Mouse (Mus musculus) heart, embryonic 13.5 days (tissue): ENCODE results near the gene Rasgef1b. TPM values are rescaled to one million over a fixed set of nuclear protein-coding genes. Genes with fewer than 3 reads are reported as not detected.

Source experiments
- ATAC-seq: fragments of 200-750 bp; cut with Nextera tagmentation; 2 replicates; pipeline ENCODE4 v1.8.0; 2017; ENCODE audit warnings: moderate TSS enrichment; ENCODE audit not compliant: insufficient number of reproducible peaks, low FRiP score, low TSS enrichment; ENCODE audit errors: extremely low read depth
- H3K27ac ChIP-seq: fragments of 300-500 bp; sonication (generic); replicated peaks from 2 replicates; pipeline ENCODE4 v1.5.1; 2015; ENCODE audit warnings: moderate library complexity, mild to moderate bottlenecking, inconsistent platforms
- H3K27me3 ChIP-seq: fragments of 300-500 bp; sonication (generic); replicated peaks from 2 replicates; pipeline ENCODE4 v1.6.1; 2015; ENCODE audit warnings: mild to moderate bottlenecking, inconsistent platforms
- H3K36me3 ChIP-seq: fragments of 300-500 bp; sonication (generic); 2 replicates; pipeline ENCODE4 v1.6.1; 2015; ENCODE audit warnings: mild to moderate bottlenecking, inconsistent platforms
- H3K4me1 ChIP-seq: fragments of 300-500 bp; sonication (generic); 2 replicates; pipeline ENCODE4 v1.6.1; 2015; ENCODE audit warnings: inconsistent platforms
- H3K4me2 ChIP-seq: fragments of 300-500 bp; sonication (generic); 2 replicates; pipeline ENCODE4 v1.6.1; 2015; ENCODE audit warnings: inconsistent platforms, mild to moderate bottlenecking, moderate library complexity
- H3K4me3 ChIP-seq: fragments of 300-500 bp; sonication (generic); 2 replicates; pipeline ENCODE4 v1.5.1; 2015; ENCODE audit warnings: moderate library complexity, mild to moderate bottlenecking, inconsistent platforms
- H3K9ac ChIP-seq: fragments of 300-500 bp; sonication (generic); 2 replicates; pipeline ENCODE4 v1.6.1; 2015; ENCODE audit warnings: inconsistent platforms, mild to moderate bottlenecking, moderate library complexity
- H3K9me3 ChIP-seq: fragments of 300-500 bp; sonication (generic); 2 replicates; pipeline ENCODE4 v1.6.1; 2016; ENCODE audit warnings: inconsistent platforms
- WGBS: fragments of 180-500 bp; shearing (Covaris S2); methylation state at CpG from one replicate; pipeline ENCODE4 v1.1.7; 2015; ENCODE audit warnings: mixed read lengths; 5-methylcytosine and 5-hydroxymethylcytosine counted together
- polyA plus RNA-seq: library from polyadenylated mRNA; unstranded; fragments of >200 nt; fragmentation: Nextera tagmentation; extraction: Ambion mirVana; gene quantifications from 2 replicates; pipeline ENCODE4 v1.2.1, GENCODE M21; 2015

Rasgef1b gene
- polyA plus RNA-seq, 1 experiment from 2014 or later: 36.7 TPM

GRCm38 (mm10) chr5:99381639-99382038, 347.2 kb downstream of the Rasgef1b start:
- Histone ChIP-seq H3K27ac (no peak overlapping the region), H3K27me3 (no peaks in the 10 kb centered on the region), H3K4me3 (no peak overlapping the region), H3K4me1 (peaks cover 29% of the 10 kb centered on the region), H3K36me3 (no peaks in the 10 kb centered on the region), H3K4me2 (no peak overlapping the region), H3K9me3 (no peaks in the 10 kb centered on the region), H3K9ac (no peak overlapping the region)
- ATAC-seq: no peak
- WGBS: 77% methylated on average over 2 of the region's 2 CpGs

GRCm38 (mm10) chr5:99380882-99381281, 348.0 kb downstream of the Rasgef1b start:
- H3K4me3 ChIP-seq: no peak overlapping the region
- no peaks in the 10 kb centered on the region for H3K27me3 ChIP-seq
- H3K4me2 ChIP-seq: no peak overlapping the region
- ATAC-seq: no peak
- H3K9me3 ChIP-seq: no peaks in the 10 kb centered on the region
- H3K4me1 ChIP-seq: peaks cover 29% of the 10 kb centered on the region
- 76% methylated on average over 9 of the region's 9 CpGs for WGBS
- no peak overlapping the region for H3K9ac ChIP-seq
- no peaks in the 10 kb centered on the region for H3K36me3 ChIP-seq
- H3K27ac ChIP-seq: no peak overlapping the region

- peak overlapping the region; percentile 47 for H3K4me2 ChIP-seq
- H3K27me3 ChIP-seq: no peaks in the 10 kb centered on the region
- WGBS: 8% methylated on average over 12 of the region's 12 CpGs
- H3K27ac ChIP-seq: 0 out of 2 replicates have a peak overlapping the region, but pooled peaks have one; percentile 17
- no peak overlapping the region for H3K4me3 ChIP-seq
- H3K4me1 ChIP-seq: peaks cover 29% of the 10 kb centered on the region
- no peaks in the 10 kb centered on the region for H3K9me3 ChIP-seq
- H3K9ac ChIP-seq: peak overlapping the region; percentile 6; the same call in 1 of the 2 replicates
- H3K36me3 ChIP-seq: no peaks in the 10 kb centered on the region
- no peak for ATAC-seq
These were observed 348.7 kb downstream of the Rasgef1b start for GRCm38 (mm10) chr5:99380166-99380565.

- Histone ChIP-seq H3K27ac (no peak overlapping the region), H3K27me3 (no peaks in the 10 kb centered on the region), H3K4me1 (peaks cover 29% of the 10 kb centered on the region), H3K4me2 (no peak overlapping the region), H3K9me3 (no peaks in the 10 kb centered on the region), H3K36me3 (no peaks in the 10 kb centered on the region), H3K9ac (no peak overlapping the region), H3K4me3 (no peak overlapping the region)
- WGBS: 83% methylated on average over 11 of the region's 11 CpGs
- no peak for ATAC-seq
These were observed 350.2 kb downstream of the Rasgef1b start for GRCm38 (mm10) chr5:99378437-99379226.

GRCm38 (mm10) chr5:99375725-99376124, 353.1 kb downstream of the Rasgef1b start:
- ATAC-seq: no peak
- H3K4me2 ChIP-seq: no peak overlapping the region
- H3K27me3 ChIP-seq: no peaks in the 10 kb centered on the region
- H3K4me1 ChIP-seq: peaks cover 33% of the 10 kb centered on the region
- H3K36me3 ChIP-seq: no peaks in the 10 kb centered on the region
- WGBS: 49% methylated on average over 7 of the region's 7 CpGs
- peak overlapping the region; percentile 65 for H3K27ac ChIP-seq
- H3K9ac ChIP-seq: no peak overlapping the region
- no peak overlapping the region for H3K4me3 ChIP-seq
- no peaks in the 10 kb centered on the region for H3K9me3 ChIP-seq

- Histone ChIP-seq H3K4me2 (no peak overlapping the region), H3K4me3 (no peak overlapping the region), H3K4me1 (peaks cover 21% of the 10 kb centered on the region), H3K27ac (0 out of 2 replicates have a peak overlapping the region, but pooled peaks have one; percentile 65), H3K36me3 (no peaks in the 10 kb centered on the region), H3K27me3 (no peaks in the 10 kb centered on the region), H3K9me3 (no peaks in the 10 kb centered on the region), H3K9ac (no peak overlapping the region)
- WGBS: 88% methylated on average over 6 of the region's 6 CpGs
- ATAC-seq: no peak
These were observed 354.4 kb downstream of the Rasgef1b start for GRCm38 (mm10) chr5:99374460-99374859.

- ATAC-seq: peak; percentile 42; the same call in 1 of the 2 replicates
- Histone ChIP-seq H3K9ac (no peak overlapping the region), H3K27ac (peak overlapping the region; percentile 65; the same call in 1 of the 2 replicates), H3K4me2 (no peak overlapping the region), H3K4me3 (no peak overlapping the region), H3K9me3 (no peaks in the 10 kb centered on the region), H3K27me3 (no peaks in the 10 kb centered on the region), H3K36me3 (no peaks in the 10 kb centered on the region), H3K4me1 (peaks cover 17% of the 10 kb centered on the region)
- 47% methylated on average over 8 of the region's 8 CpGs for WGBS
These were observed 355.2 kb downstream of the Rasgef1b start for GRCm38 (mm10) chr5:99373570-99374151.

- ATAC-seq: no peak
- peaks cover 7% of the 10 kb centered on the region for H3K4me1 ChIP-seq
- no peak overlapping the region for H3K27ac ChIP-seq
- no peak overlapping the region for H3K4me3 ChIP-seq
- WGBS: 55% methylated on average over 5 of the region's 5 CpGs
- no peak overlapping the region for H3K9ac ChIP-seq
- H3K9me3 ChIP-seq: no peaks in the 10 kb centered on the region
- H3K36me3 ChIP-seq: no peaks in the 10 kb centered on the region
- no peaks in the 10 kb centered on the region for H3K27me3 ChIP-seq
- no peak overlapping the region for H3K4me2 ChIP-seq
These were observed 358.2 kb downstream of the Rasgef1b start for GRCm38 (mm10) chr5:99370636-99371035.

GRCm38 (mm10) chr5:99369256-99369655, 359.6 kb downstream of the Rasgef1b start:
- H3K4me3 ChIP-seq: no peak overlapping the region
- no peak overlapping the region for H3K4me2 ChIP-seq
- ATAC-seq: no peak
- H3K36me3 ChIP-seq: no peaks in the 10 kb centered on the region
- no peak overlapping the region for H3K9ac ChIP-seq
- no peak overlapping the region for H3K27ac ChIP-seq
- H3K27me3 ChIP-seq: no peaks in the 10 kb centered on the region
- peaks cover 7% of the 10 kb centered on the region for H3K4me1 ChIP-seq
- H3K9me3 ChIP-seq: no peaks in the 10 kb centered on the region
- 80% methylated on average over 6 of the region's 6 CpGs for WGBS

- H3K27me3 ChIP-seq: no peaks in the 10 kb centered on the region
- 77% methylated on average over 1 of the region's 1 CpGs for WGBS
These were observed 360.2 kb downstream of the Rasgef1b start for GRCm38 (mm10) chr5:99368615-99369014.

GRCm38 (mm10) chr5:99360531-99360930, 368.3 kb downstream of the Rasgef1b start:
- Histone ChIP-seq H3K9me3 (no peaks in the 10 kb centered on the region), H3K36me3 (no peaks in the 10 kb centered on the region), H3K4me1 (peaks cover 17% of the 10 kb centered on the region), H3K4me2 (0 out of 2 replicates have a peak overlapping the region, but pooled peaks have one; percentile 24), H3K27me3 (no peaks in the 10 kb centered on the region), H3K9ac (no peak overlapping the region), H3K4me3 (no peak overlapping the region), H3K27ac (no peak overlapping the region)
- no peak for ATAC-seq
- WGBS: 33% methylated on average over 3 of the region's 3 CpGs

More at GRCm38 (mm10) chr5:99368615-99369014, 360.2 kb downstream of the Rasgef1b start:
- no peak overlapping the region for H3K4me2 ChIP-seq
- no peaks in the 10 kb centered on the region for H3K9me3 ChIP-seq
- H3K36me3 ChIP-seq: no peaks in the 10 kb centered on the region
- no peak overlapping the region for H3K9ac ChIP-seq
- no peak for ATAC-seq
- H3K27ac ChIP-seq: no peak overlapping the region
- H3K4me3 ChIP-seq: no peak overlapping the region
- H3K4me1 ChIP-seq: peaks cover 7% of the 10 kb centered on the region
